Mouse (Mus musculus) cortical plate, adult 2 months (tissue): ENCODE measurements around the gene Ranbp17.

Experiments
- CTCF ChIP-seq: fragments of 200-500 bp; IDR thresholded peaks from 2 replicates; pipeline ENCODE4 v1.5.1; 2011; ENCODE audit warnings: mild to moderate bottlenecking, control low read depth, low read length; ENCODE audit not compliant: insufficient read depth; ENCODE audit errors: extremely low read depth
- POLR2A ChIP-seq: fragments of 200-500 bp; IDR thresholded peaks from 2 replicates; pipeline ENCODE4 v1.6.1; 2011; ENCODE audit warnings: mild to moderate bottlenecking, low read length, control low read depth; ENCODE audit not compliant: insufficient read depth; ENCODE audit errors: extremely low read depth

DNA sequence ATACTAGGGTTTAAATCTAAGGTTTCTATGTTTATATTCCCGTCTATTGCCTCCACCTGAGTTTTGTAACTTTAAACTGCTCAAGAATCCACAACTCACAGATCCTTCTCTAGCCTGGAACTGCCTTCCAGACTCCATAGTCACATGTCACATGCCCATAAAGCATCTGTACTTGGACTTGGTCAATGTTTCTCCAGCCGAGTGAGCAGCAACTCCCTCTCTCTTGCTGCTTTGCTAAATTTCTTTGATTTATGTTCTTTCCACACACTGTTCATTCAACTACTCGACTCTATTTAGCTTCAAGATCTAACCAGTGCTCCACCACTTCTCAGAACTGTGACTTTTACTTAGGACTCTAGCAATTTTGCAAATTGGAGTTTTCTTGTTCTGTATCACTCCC, 238.7 kb downstream of the Ranbp17 start:
- TF ChIP-seq CTCF = no peak
- no peak for TF ChIP-seq POLR2A
